Mouse (Mus musculus) CH12.LX (cell line): ENCODE measurements at regions not wholly inside any gene's neighbourhood (a gene's known extent, or its start where the extent isn't known, plus 50 kb on each side); places are given as distances from the start of the nearest gene placed in this dataset.

Experiments used
- DNase-seq: peaks from one replicate; pipeline ENCODE4 v3.0.0-alpha.2; 2013; ENCODE audit errors: extremely low read depth
- H3K27ac ChIP-seq: 2 replicates; pipeline ENCODE4 v1.5.1; 2012; ENCODE audit warnings: low read depth, mild to moderate bottlenecking, control low read depth, moderate library complexity; ENCODE audit not compliant: insufficient read depth
- H3K27me3 ChIP-seq: replicated peaks from 2 replicates; pipeline ENCODE3; 2012; ENCODE audit warnings: inconsistent platforms
- H3K36me3 ChIP-seq, 2 experiments: replicated peaks in 1 of 2; 2 replicates each; pipeline versions ENCODE3 to v1.6.1; 2012; ENCODE audit warnings: inconsistent platforms in 1 of 2, low read length in 1 of 2, mild to moderate bottlenecking in 1 of 2, mixed read lengths in 1 of 2, moderate library complexity in 1 of 2; ENCODE audit not compliant: control insufficient read depth in 1 of 2, insufficient read depth in 1 of 2
- H3K4me1 ChIP-seq, 2 experiments: 2 replicates each; pipeline ENCODE4 v1.6.1; 2012; ENCODE audit warnings: inconsistent platforms in 1 of 2, moderate library complexity in 1 of 2; ENCODE audit not compliant: insufficient read depth in 2 of 2, control insufficient read depth in 1 of 2
- H3K4me2 ChIP-seq: 2 replicates; pipeline ENCODE4 v1.6.1; 2012; ENCODE audit warnings: low read depth, mild to moderate bottlenecking, control low read depth; ENCODE audit not compliant: poor library complexity, insufficient read depth, severe bottlenecking
- H3K4me3 ChIP-seq, 3 experiments: fragments of 150-350 bp in 1 of 3; sonication (generic) in 1 of 3; replicated peaks in 1 of 3; 2 replicates each; pipeline versions ENCODE3 to v1.5.1; 2011 to 2012; ENCODE audit warnings: low read depth in 2 of 3, low read length in 2 of 3, mild to moderate bottlenecking in 2 of 3, moderate library complexity in 2 of 3, control low read depth in 1 of 3, improper control_type of control experiment in 1 of 3, inconsistent platforms in 1 of 3, mixed read lengths in 1 of 3; ENCODE audit not compliant: poor library complexity in 1 of 3
- H3K79me2 ChIP-seq: replicated peaks from 2 replicates; pipeline ENCODE4 v1.6.1; 2012; ENCODE audit warnings: mild to moderate bottlenecking, moderate library complexity; ENCODE audit not compliant: control insufficient read depth, poor library complexity, insufficient read depth, severe bottlenecking; ENCODE audit errors: extremely low read depth
- H3K9ac ChIP-seq: 2 replicates; pipeline ENCODE4 v1.6.1; 2012; ENCODE audit warnings: low read depth, mild to moderate bottlenecking, control low read depth, moderate library complexity; ENCODE audit not compliant: insufficient read depth
- H3K9me3 ChIP-seq: replicated peaks from 2 replicates; pipeline ENCODE3; 2012; ENCODE audit warnings: low read length, inconsistent platforms, mixed read lengths
- BHLHE40 ChIP-seq: IDR thresholded peaks from 2 replicates; pipeline ENCODE4 v1.6.1; 2011; ENCODE audit warnings: mild to moderate bottlenecking, low read depth, low read length, improper control_type of control experiment
- CHD1 ChIP-seq: IDR thresholded peaks from 2 replicates; pipeline ENCODE4 v1.6.1; 2012; ENCODE audit warnings: low read depth, low read length, improper control_type of control experiment, inconsistent platforms
- CHD2 ChIP-seq: IDR thresholded peaks from 2 replicates; pipeline ENCODE4 v1.6.1; 2011; ENCODE audit warnings: low read length, improper control_type of control experiment
- CTCF ChIP-seq, 2 experiments: IDR thresholded peaks in 1 of 2; conservative IDR thresholded peaks in 1 of 2; 2 replicates each; pipeline ENCODE4 v1.5.1; 2011 to 2012; ENCODE audit warnings: low read depth in 2 of 2, low read length in 2 of 2, improper control_type of control experiment in 1 of 2, inconsistent platforms in 1 of 2, mild to moderate bottlenecking in 1 of 2, moderate library complexity in 1 of 2
- ELF1 ChIP-seq: IDR thresholded peaks from 2 replicates; pipeline ENCODE4 v1.6.1; 2014; ENCODE audit warnings: low read depth, mild to moderate bottlenecking, inconsistent platforms, low read length, improper control_type of control experiment
- ETS1 ChIP-seq: conservative IDR thresholded peaks from 2 replicates; pipeline ENCODE4 v1.6.1; 2012; ENCODE audit warnings: low read depth, mild to moderate bottlenecking, inconsistent platforms, low read length, improper control_type of control experiment, moderate library complexity
- GABPA ChIP-seq: IDR thresholded peaks from 2 replicates; pipeline ENCODE4 v1.6.1; 2012; ENCODE audit warnings: low read depth, low read length, improper control_type of control experiment, inconsistent platforms; ENCODE audit not compliant: insufficient replicate concordance
- JUN ChIP-seq: IDR thresholded peaks from 2 replicates; pipeline ENCODE4 v1.6.1; 2011; ENCODE audit warnings: low read depth, mild to moderate bottlenecking, low read length, improper control_type of control experiment, moderate library complexity; ENCODE audit not compliant: insufficient read depth
- JUND ChIP-seq: conservative IDR thresholded peaks from 2 replicates; pipeline ENCODE4 v1.6.1; 2011; ENCODE audit warnings: low read depth, low read length, improper control_type of control experiment
- MAFK ChIP-seq: IDR thresholded peaks from 2 replicates; pipeline ENCODE4 v1.6.1; 2011; ENCODE audit warnings: low read length, improper control_type of control experiment; ENCODE audit not compliant: insufficient replicate concordance
- MAX ChIP-seq: IDR thresholded peaks from 2 replicates; pipeline ENCODE4 v1.6.1; 2011; ENCODE audit warnings: low read length, improper control_type of control experiment
- MAZ ChIP-seq: IDR thresholded peaks from 2 replicates; pipeline ENCODE4 v1.6.1; 2012; ENCODE audit warnings: low read depth, mild to moderate bottlenecking, inconsistent platforms, low read length, improper control_type of control experiment, moderate library complexity
- MEF2A ChIP-seq: IDR thresholded peaks from 2 replicates; pipeline ENCODE4 v1.6.1; 2014; ENCODE audit warnings: low read depth, mild to moderate bottlenecking, inconsistent platforms, low read length, improper control_type of control experiment, borderline replicate concordance
- MYC ChIP-seq: IDR thresholded peaks from 2 replicates; pipeline ENCODE4 v1.6.1; 2011; ENCODE audit warnings: low read depth, mild to moderate bottlenecking, improper control_type of control experiment, low read length
- PAX5 ChIP-seq: IDR thresholded peaks from 2 replicates; pipeline ENCODE4 v1.6.1; 2012; ENCODE audit warnings: low read length, inconsistent platforms, mixed read lengths
- POLR2AphosphoS2 ChIP-seq: IDR thresholded peaks from 2 replicates; pipeline ENCODE4 v1.6.1; 2011; ENCODE audit warnings: low read depth, low read length, improper control_type of control experiment
- RCOR1 ChIP-seq: conservative IDR thresholded peaks from 2 replicates; pipeline ENCODE4 v1.6.1; 2012; ENCODE audit warnings: low read depth, mild to moderate bottlenecking, inconsistent platforms, low read length, improper control_type of control experiment
- SIN3A ChIP-seq: IDR thresholded peaks from 2 replicates; pipeline ENCODE4 v1.6.1; 2012; ENCODE audit warnings: low read length, improper control_type of control experiment, inconsistent platforms
- TBP ChIP-seq: conservative IDR thresholded peaks from 2 replicates; pipeline ENCODE4 v1.6.1; 2011; ENCODE audit warnings: low read depth, low read length, improper control_type of control experiment
- TCF12 ChIP-seq: IDR thresholded peaks from 2 replicates; pipeline ENCODE4 v1.6.1; 2014; ENCODE audit warnings: low read depth, mild to moderate bottlenecking, inconsistent platforms, low read length, improper control_type of control experiment
- USF2 ChIP-seq: conservative IDR thresholded peaks from 2 replicates; pipeline ENCODE4 v1.6.1; 2011; ENCODE audit warnings: low read depth, low read length, improper control_type of control experiment
- ZC3H11A ChIP-seq: IDR thresholded peaks from 2 replicates; pipeline ENCODE4 v1.6.1; 2012; ENCODE audit warnings: low read depth, mild to moderate bottlenecking, inconsistent platforms, low read length, improper control_type of control experiment
- ZNF384 ChIP-seq: IDR thresholded peaks from 2 replicates; pipeline ENCODE4 v1.6.1; 2012; ENCODE audit warnings: low read depth, low read length, improper control_type of control experiment, inconsistent platforms
- dilution Hi-C: fragments of 300-500 bp; cut with MboI; formaldehyde crosslinking; loops from 2 replicates; pipeline ENCODE4 v1.14.3; 2020; ENCODE audit warnings: low sequenced_read_pairs; ENCODE audit not compliant: extremely low pct_unique_long_range_greater_than_20kb, extremely low pct_ligation_motif_present
- in situ Hi-C: fragments of 300-500 bp; cut with MboI; formaldehyde crosslinking; loops from 3 replicates; pipeline ENCODE4 v1.14.3; 2019; ENCODE audit warnings: low sequenced_read_pairs, low pct_ligation_motif_present, low pct_unique_long_range_greater_than_20kb, mixed read lengths

DNA sequence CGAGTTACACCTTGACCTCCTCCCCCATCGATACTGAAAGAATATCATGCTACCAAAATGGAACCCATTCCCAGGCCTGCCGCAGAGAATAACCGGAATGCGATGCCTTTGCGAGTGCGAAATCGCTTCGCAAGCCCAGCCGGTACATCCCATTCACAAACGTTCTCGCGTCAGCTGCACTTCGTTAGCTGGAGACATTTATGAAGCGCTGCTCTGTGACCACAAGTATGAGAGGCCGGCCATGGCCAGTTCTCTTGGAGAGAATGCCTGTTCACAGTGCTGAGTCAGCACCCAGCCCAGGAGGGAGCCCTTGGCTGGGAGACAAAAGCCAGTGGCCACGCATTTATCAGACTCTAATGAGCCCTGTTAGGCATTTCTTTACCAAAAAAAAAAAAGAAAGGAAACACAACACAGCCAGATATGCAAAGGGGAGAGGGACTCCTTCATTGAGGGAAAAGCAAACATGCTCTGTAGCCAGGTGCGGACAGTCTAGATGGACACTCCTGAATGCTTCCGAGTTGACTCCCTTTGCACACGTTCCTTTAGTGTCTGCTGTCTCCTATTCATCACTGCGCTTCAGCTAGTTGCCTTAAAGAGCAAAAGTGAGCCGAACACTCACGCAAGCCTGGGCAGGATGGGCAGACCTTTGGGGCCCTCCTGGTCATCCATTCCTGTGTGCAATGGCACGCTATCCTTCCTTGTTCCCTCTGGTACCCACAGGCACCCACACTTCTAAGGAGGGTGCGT, 131.4 kb downstream of the Ackr3 start:
- peaks cover 0 to 7% of the 10 kb centered on the region in 2 experiments; a peak in 1 of 4 replicates for H3K4me1 ChIP-seq
- dilution Hi-C loops, result no loop called here
- no peak overlapping the region for H3K4me3 ChIP-seq
- no peaks in the 10 kb centered on the region for H3K9me3 ChIP-seq
- no peaks in the 10 kb centered on the region for H3K79me2 ChIP-seq
- H3K27ac ChIP-seq, result no peak overlapping the region
- no peak overlapping the region for H3K4me2 ChIP-seq
- in situ Hi-C loops, result no loop called here
- no peaks in the 10 kb centered on the region for H3K36me3 ChIP-seq
- TF ChIP-seq POLR2AphosphoS2 (no peak), SIN3A (no peak), CTCF (conservative IDR thresholded peaks at IDR 0.05 in 1 of 2, IDR thresholded peaks at IDR 0.05 in 1 of 2; ENCODE audit: low read depth in 2 of 2, low read length in 2 of 2) (no peak), ELF1 (no peak), CHD2 (no peak), MYC (no peak), MAFK (0 out of 2 replicates have a peak, but pooled peaks have one; percentile 30)
- no peak overlapping the region for H3K9ac ChIP-seq
- H3K27me3 ChIP-seq, result no peaks in the 10 kb centered on the region
- DNase-seq, result no peak

DNA sequence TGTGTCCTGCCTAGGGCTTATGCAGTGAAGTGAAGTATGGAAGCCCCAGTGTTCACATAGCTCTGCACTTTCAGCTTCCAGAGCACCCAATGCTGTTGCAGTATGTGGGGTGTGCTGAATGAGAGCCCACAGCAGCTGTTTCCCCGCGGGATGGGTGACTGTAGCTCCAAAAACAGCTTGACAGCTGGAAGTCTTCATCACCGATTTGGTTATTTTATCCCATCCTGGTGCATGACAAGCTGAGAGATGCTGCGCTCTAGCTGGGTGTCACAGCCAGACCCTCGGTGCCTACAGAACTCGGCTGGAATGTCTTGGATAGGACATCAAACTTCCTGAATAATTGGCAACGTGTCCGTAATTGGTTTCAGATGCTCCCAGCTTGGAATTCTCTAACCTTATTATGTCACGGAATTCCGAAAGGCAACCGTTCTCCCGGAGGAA, 134.1 kb downstream of the Ackr3 start:
- in situ Hi-C loops, result no loop called here
- no peak for DNase-seq
- no peaks in the 10 kb centered on the region for H3K79me2 ChIP-seq
- no peak overlapping the region for H3K27ac ChIP-seq
- H3K4me1 ChIP-seq, result peaks cover 0 to 7% of the 10 kb centered on the region in 2 experiments; a peak in 1 of 4 replicates
- TF ChIP-seq SIN3A (no peak), TCF12 (no peak)
- dilution Hi-C loops, result no loop called here
- H3K9me3 ChIP-seq, result no peaks in the 10 kb centered on the region
- no peak overlapping the region for H3K9ac ChIP-seq
- no peaks in the 10 kb centered on the region for H3K36me3 ChIP-seq
- no peaks in the 10 kb centered on the region for H3K27me3 ChIP-seq
- H3K4me2 ChIP-seq, result no peak overlapping the region
- no peak overlapping the region for H3K4me3 ChIP-seq

GRCm38 (mm10) chr1:90342346-90342745, 138.6 kb downstream of the Ackr3 start:
- no peak overlapping the region for H3K9ac ChIP-seq
- H3K27ac ChIP-seq, result no peak overlapping the region
- no peak for DNase-seq
- in situ Hi-C loops, result no loop called here
- H3K27me3 ChIP-seq, result no peaks in the 10 kb centered on the region
- TF ChIP-seq MYC, result no peak
- no peak for TF ChIP-seq POLR2AphosphoS2
- TF ChIP-seq CHD2, result no peak
- TF ChIP-seq GABPA, result no peak
- no peak for TF ChIP-seq ZNF384
- TF ChIP-seq ZC3H11A, result no peak
- TF ChIP-seq BHLHE40, result no peak
- no peak for TF ChIP-seq JUN
- TF ChIP-seq PAX5, result no peak
- TF ChIP-seq MEF2A, result no peak
- TF ChIP-seq MAZ, result no peak
- no peak for TF ChIP-seq ELF1
- TF ChIP-seq JUND, result no peak
- TF ChIP-seq TBP, result no peak
- TF ChIP-seq RCOR1, result no peak
- no peak for TF ChIP-seq ETS1
- TF ChIP-seq CHD1, result no peak
- no peak for TF ChIP-seq MAX
- no peak for TF ChIP-seq USF2
- peaks cover 0 to 3% of the 10 kb centered on the region in 2 experiments; a peak in 1 of 4 replicates for H3K4me1 ChIP-seq
- no peaks in the 10 kb centered on the region for H3K79me2 ChIP-seq
- dilution Hi-C loops, result no loop called here
- H3K36me3 ChIP-seq, result no peaks in the 10 kb centered on the region
- H3K4me3 ChIP-seq, result no peak overlapping the region
- no peak overlapping the region for H3K4me2 ChIP-seq
- no peaks in the 10 kb centered on the region for H3K9me3 ChIP-seq
